Mouse (Mus musculus) midbrain, embryonic 16.5 days (tissue): ENCODE results near the gene Lgr5. TPM values are rescaled to one million over a fixed set of nuclear protein-coding genes. Genes with fewer than 3 reads are reported as not detected.

ENCODE experiments used
- ATAC-seq: fragments of 200-750 bp; cut with Nextera tagmentation; 2 replicates; pipeline ENCODE4 v1.8.0; 2017; ENCODE audit warnings: moderate TSS enrichment
- H3K27ac ChIP-seq: fragments of 300-500 bp; sonication (generic); 2 replicates; pipeline ENCODE4 v1.5.1; 2014; ENCODE audit warnings: mild to moderate bottlenecking, low read length, mixed read lengths
- H3K27me3 ChIP-seq: fragments of 300-500 bp; sonication (generic); 2 replicates; pipeline ENCODE4 v1.6.1; 2014; ENCODE audit warnings: low read depth, low read length, mixed read lengths; ENCODE audit not compliant: control insufficient read depth, insufficient read depth
- H3K36me3 ChIP-seq: fragments of 300-500 bp; sonication (generic); 2 replicates; pipeline ENCODE4 v1.6.1; 2014; ENCODE audit warnings: mild to moderate bottlenecking, low read length, moderate library complexity, mixed read lengths; ENCODE audit not compliant: control insufficient read depth, insufficient read depth
- H3K4me1 ChIP-seq: fragments of 300-500 bp; sonication (generic); 2 replicates; pipeline ENCODE4 v1.6.1; 2014; ENCODE audit warnings: mild to moderate bottlenecking, low read length, mixed read lengths; ENCODE audit not compliant: control insufficient read depth, insufficient read depth
- H3K4me2 ChIP-seq: fragments of 300-500 bp; sonication (generic); 2 replicates; pipeline ENCODE4 v1.6.1; 2014; ENCODE audit warnings: mild to moderate bottlenecking, low read length, mixed read lengths
- H3K4me3 ChIP-seq: fragments of 300-500 bp; sonication (generic); 2 replicates; pipeline ENCODE4 v1.5.1; 2014; ENCODE audit warnings: low read depth, mild to moderate bottlenecking, low read length, moderate library complexity, mixed read lengths
- H3K9ac ChIP-seq: fragments of 300-500 bp; sonication (generic); 2 replicates; pipeline ENCODE4 v1.6.1; 2014; ENCODE audit warnings: low read depth, low read length, mixed read lengths
- H3K9me3 ChIP-seq: fragments of 300-500 bp; sonication (generic); replicated peaks from 2 replicates; pipeline ENCODE4 v1.6.1; 2014; ENCODE audit warnings: mild to moderate bottlenecking, low read length, mixed read lengths; ENCODE audit not compliant: control insufficient read depth, poor library complexity, severe bottlenecking
- WGBS: fragments of 180-500 bp; shearing (Covaris S2); extraction: QIAGEN DNeasy Blood & Tissue Kit; methylation state at CpG from one replicate; pipeline ENCODE4 v1.1.7; 2014; 5-methylcytosine and 5-hydroxymethylcytosine counted together
- polyA plus RNA-seq: library from polyadenylated mRNA; unstranded; fragments of >200 nt; fragmentation: Nextera tagmentation; extraction: Ambion mirVana; gene quantifications from 2 replicates; pipeline ENCODE4 v1.2.1, GENCODE M21; 2015

Lgr5 gene
- 1.3 and 1.4 TPM in 2 replicates for polyA plus RNA-seq

DNA sequence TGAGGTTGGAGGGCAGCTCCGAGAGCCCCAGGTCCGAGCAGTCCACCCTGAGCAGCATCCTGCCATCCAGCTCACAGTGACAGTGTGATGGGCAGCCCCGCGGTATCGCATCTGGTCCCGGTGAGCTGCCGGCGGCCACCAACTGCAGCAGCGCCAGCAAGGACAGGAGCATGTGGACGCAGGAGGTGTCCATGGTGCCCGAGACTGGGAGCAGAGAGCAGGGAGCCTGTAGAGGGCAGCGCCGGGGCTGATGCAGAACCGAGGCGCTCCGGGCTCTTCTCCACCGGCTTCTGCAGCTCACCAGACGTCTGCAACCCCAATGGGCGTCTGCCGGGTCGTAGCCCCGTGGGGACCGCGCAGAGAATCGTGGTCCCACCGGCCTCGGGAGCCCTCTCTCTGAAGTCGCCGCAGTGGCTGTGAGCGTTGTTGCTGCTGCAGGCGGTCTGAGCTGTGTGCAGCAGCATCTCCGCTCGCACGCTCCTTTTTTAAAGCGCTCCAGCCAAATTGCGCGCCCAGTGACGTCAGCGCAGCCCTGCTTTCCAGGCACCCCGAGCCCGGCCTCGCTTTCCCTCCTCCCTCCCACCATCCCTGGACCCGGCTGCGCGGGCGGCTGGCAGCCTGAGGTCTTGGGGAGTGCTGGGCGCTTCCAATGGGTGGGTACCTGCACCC is at the start of gene Lgr5:
Lgr5 (minus strand) TSS at position 480 of the 669 bp plus-strand sequence.
- H3K4me2 ChIP-seq, result peak within 1 kb of the TSS; percentile 93
- H3K9me3 ChIP-seq, result no peaks in the 10 kb centered on the region
- no peaks in the 10 kb centered on the region for H3K36me3 ChIP-seq
- ATAC-seq, result peak; percentile 88
- 0% methylated on average over 47 of the region's 47 CpGs for WGBS
- H3K27me3 ChIP-seq, result peaks cover 18% of the 10 kb centered on the region
- H3K4me1 ChIP-seq, result peaks cover 18% of the 10 kb centered on the region
- peak within 1 kb of the TSS; percentile 65 for H3K9ac ChIP-seq
- H3K4me3 ChIP-seq, result peak within 1 kb of the TSS; percentile 59
- H3K27ac ChIP-seq, result no peak within 1 kb of the TSS

DNA sequence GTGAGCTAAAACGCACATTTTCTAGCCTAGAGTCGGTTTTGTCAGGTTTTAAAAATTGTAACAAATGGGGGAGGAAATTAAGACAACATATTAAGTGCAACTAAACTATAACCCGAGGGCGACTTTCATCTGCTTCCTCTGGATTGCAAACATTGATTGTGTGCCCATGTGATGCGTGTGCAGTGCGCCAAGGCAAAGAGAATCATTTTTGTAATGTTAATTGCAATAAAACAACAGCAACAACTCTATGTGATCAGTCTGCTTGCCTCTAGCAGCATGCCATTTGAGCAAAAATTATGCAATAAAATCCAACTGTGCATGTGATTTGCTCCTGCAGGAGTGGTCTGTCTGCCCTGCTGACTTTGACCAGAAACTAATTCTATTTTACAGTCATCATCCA is 39.1 kb upstream of the Lgr5 start:
- no peaks in the 10 kb centered on the region for H3K36me3 ChIP-seq
- no peak overlapping the region for H3K27ac ChIP-seq
- no peak for ATAC-seq
- 86% methylated on average over 6 of the region's 6 CpGs for WGBS
- no peak overlapping the region for H3K4me3 ChIP-seq
- no peaks in the 10 kb centered on the region for H3K27me3 ChIP-seq
- no peak overlapping the region for H3K4me2 ChIP-seq
- H3K4me1 ChIP-seq, result peaks cover 7% of the 10 kb centered on the region; the same call in 1 of the 2 replicates
- no peak overlapping the region for H3K9ac ChIP-seq
- no peaks in the 10 kb centered on the region for H3K9me3 ChIP-seq

DNA sequence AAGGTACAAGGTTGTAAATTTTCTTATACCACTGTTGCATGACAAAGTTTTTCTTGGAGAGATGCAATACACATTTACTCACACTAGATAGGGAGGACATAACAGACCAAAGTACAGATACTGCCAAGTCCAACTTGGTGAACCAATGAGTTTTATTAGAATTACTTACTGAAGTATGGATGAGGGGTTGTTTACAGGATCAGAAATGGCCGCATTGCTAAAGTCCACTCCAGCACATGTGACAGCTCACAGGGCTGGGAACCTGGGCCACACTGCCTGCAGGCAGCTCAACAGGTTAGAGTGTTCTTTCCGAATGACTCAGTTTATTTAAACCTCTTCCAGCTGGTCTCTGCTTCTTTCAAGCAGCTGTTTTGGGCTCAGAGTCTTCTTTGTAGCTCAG is 37.4 kb upstream of the Lgr5 start:
- Histone ChIP-seq H3K27ac (no peak overlapping the region), H3K9me3 (no peaks in the 10 kb centered on the region), H3K36me3 (no peaks in the 10 kb centered on the region), H3K4me1 (peaks cover 7% of the 10 kb centered on the region; the same call in 1 of the 2 replicates), H3K9ac (no peak overlapping the region), H3K27me3 (no peaks in the 10 kb centered on the region), H3K4me2 (no peak overlapping the region), H3K4me3 (no peak overlapping the region)
- no peak for ATAC-seq
- 83% methylated on average over 2 of the region's 2 CpGs for WGBS

DNA sequence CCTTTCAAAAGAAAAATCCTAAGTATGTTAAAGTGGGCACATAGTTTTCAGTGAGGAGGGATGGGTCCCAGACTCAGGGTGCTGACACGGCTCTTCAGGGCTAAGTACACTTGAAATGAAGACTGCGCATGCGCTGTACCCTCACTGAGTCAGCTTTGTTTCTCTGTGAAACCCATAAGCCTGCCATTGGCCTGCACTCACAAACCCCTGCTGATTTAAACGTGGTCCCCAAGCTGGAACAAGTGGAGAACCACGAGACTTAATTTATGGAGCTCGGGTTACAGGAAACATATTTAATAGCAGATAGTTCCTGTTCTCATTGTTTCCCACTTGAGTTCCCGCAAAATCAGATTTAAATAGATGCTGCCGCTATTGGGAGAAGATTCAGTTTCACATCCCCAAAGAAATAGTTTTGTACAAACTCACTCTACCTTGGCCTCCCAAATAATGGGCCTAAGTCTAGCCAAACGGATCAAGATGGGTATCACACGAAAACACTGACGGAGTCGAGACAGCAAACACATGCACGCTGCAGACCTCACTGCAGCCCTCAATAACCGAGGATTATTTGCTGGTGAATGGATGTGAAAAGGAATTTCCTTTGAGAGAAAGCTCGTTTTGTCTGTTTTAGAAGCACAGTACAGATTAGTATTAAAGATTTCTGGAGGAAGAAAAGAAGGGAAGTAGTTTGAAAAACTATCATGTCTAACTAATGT is 36.5 kb upstream of the Lgr5 start:
- Histone ChIP-seq H3K4me1 (peaks cover 7% of the 10 kb centered on the region; the same call in 1 of the 2 replicates), H3K36me3 (no peaks in the 10 kb centered on the region), H3K27me3 (peaks cover 3% of the 10 kb centered on the region; the same call in 1 of the 2 replicates), H3K9ac (no peak overlapping the region; the same call in 1 of the 2 replicates), H3K4me3 (peak overlapping the region; percentile 12; the same call in 1 of the 2 replicates), H3K27ac (no peak overlapping the region), H3K4me2 (peak overlapping the region; percentile 39), H3K9me3 (no peaks in the 10 kb centered on the region)
- peak; percentile 86 for ATAC-seq
- WGBS, result 27% methylated on average over 15 of the region's 15 CpGs

DNA sequence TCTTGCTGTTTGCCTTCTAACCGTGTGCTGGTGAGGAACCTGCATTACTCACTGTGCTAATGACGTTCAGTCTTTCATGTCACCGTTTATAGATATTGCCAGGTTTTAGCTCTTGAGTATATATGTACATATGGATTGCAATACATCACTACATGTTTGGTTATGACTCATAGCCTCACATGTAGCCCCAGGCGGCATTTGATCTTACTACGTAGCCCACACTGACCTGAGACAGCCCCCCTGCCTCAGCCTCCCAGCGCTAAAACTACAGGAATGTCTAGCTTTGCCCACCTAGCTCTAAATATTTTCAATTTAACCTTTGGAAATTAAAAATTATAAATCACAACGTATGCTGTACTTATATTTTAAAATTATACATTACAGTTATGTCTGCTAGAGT is 35.9 kb upstream of the Lgr5 start:
- Histone ChIP-seq H3K4me2 (no peak overlapping the region; the same call in 1 of the 2 replicates), H3K4me3 (no peak overlapping the region), H3K36me3 (no peaks in the 10 kb centered on the region), H3K4me1 (peaks cover 7% of the 10 kb centered on the region; the same call in 1 of the 2 replicates), H3K9ac (no peak overlapping the region), H3K9me3 (no peaks in the 10 kb centered on the region), H3K27me3 (peaks cover 3% of the 10 kb centered on the region; the same call in 1 of the 2 replicates), H3K27ac (no peak overlapping the region)
- ATAC-seq, result no peak
- 81% methylated on average over 7 of the region's 7 CpGs for WGBS

DNA sequence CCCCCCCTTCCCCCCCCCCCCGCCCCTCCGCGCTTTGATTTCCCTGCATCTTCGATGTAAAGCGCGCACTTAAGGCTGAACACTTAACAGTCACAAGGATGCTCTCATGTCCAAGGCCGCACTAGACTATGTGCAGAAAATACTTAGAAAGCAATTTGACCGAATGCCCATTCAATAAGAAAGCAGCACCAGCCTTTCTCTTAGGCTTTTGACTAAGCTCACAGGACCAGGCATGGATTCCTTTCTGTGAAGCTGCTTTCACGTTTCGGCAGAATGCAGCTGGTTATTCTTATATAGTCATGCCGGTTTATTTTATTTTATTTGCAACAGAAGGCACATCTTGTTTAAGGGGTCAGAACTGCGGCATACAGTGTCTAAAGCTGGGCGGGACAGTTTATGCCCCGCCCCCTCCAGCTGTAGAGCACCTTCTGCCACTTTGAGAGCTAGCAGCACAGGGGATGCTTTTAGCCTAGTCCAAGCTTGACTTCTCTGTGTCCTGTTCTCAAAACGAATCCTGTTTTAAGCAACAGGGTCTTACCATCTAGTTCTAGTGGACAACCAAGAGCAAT is 30.8 kb upstream of the Lgr5 start:
- H3K4me1 ChIP-seq, result peaks cover 6% of the 10 kb centered on the region
- peak overlapping the region; percentile 57 for H3K4me2 ChIP-seq
- peak overlapping the region; percentile 41; the same call in 1 of the 2 replicates for H3K9ac ChIP-seq
- ATAC-seq, result peak; percentile 78
- WGBS, result 19% methylated on average over 14 of the region's 15 CpGs
- peak overlapping the region; percentile 30 for H3K4me3 ChIP-seq
- H3K36me3 ChIP-seq, result no peaks in the 10 kb centered on the region
- no peaks in the 10 kb centered on the region for H3K9me3 ChIP-seq
- H3K27me3 ChIP-seq, result peaks cover 3% of the 10 kb centered on the region; the same call in 1 of the 2 replicates
- H3K27ac ChIP-seq, result no peak overlapping the region

DNA sequence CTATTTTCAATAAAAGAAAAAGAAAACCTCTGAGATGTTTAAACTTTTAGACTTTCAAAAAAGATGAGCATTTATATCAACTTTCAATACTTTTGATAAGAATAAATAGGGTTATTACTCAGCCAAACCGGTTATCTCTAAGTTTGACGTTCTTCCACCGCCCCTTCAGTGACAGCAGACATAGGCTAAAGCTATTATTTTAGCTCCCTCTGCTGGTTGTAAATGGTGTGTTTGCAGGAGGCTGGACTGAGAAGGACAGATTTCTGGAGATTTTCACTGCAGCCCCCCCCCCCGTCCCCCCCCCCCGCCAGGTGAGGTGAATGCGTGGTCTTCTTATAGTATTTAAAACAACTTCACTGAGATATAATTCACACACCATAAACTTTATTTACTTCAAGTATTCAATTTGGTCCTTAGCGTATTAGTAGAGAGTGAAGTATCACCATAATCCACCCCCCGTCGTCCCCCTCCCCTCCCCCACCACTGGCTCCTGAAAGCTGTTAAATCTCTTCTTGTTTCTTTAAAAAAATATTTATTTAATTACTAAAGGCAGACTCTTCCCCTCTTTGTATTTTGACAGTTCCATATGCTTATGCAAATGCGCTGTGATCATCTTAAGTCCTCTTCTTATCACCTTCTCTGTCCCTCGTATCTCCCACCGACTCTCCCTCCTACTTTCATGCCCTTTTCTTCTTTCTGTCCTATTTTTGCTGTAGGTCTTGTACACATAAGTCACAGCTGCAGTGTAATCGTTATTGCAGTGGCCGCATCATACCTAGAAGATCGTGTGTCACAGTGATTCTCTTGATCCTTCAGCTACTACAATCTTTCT is 30.1 kb upstream of the Lgr5 start:
- peak overlapping the region; percentile 57 for H3K4me2 ChIP-seq
- peaks cover 3% of the 10 kb centered on the region; the same call in 1 of the 2 replicates for H3K27me3 ChIP-seq
- peak overlapping the region; percentile 30 for H3K4me3 ChIP-seq
- no peak overlapping the region for H3K27ac ChIP-seq
- WGBS, result 6% methylated on average over 13 of the region's 15 CpGs
- no peaks in the 10 kb centered on the region for H3K9me3 ChIP-seq
- ATAC-seq, result peak; percentile 91
- no peaks in the 10 kb centered on the region for H3K36me3 ChIP-seq
- H3K9ac ChIP-seq, result peak overlapping the region; percentile 41; the same call in 1 of the 2 replicates
- H3K4me1 ChIP-seq, result peaks cover 6% of the 10 kb centered on the region

DNA sequence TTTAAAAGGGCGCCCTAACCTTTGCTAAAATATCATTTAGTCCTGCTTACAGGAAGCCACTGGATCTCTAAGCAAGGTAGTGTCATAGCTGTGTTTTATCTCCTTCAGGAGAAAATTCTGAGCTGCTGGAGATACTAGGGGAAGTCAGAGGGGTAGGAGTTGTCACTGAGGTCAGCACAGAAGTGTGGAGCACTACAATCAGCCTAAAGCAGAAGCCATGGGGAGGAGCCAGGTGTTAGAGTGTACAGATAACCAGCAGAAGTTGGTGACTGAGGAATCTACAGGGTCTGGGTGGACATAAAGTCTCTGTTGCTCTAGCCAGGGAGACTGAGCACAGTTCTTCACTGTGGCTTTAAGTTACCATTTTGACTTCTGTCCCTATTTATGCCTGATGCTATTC is 8.2 kb upstream of the Lgr5 start:
- WGBS, result 97% methylated on average over 1 of the region's 1 CpGs
- Histone ChIP-seq H3K4me2 (no peak overlapping the region), H3K36me3 (no peaks in the 10 kb centered on the region), H3K27me3 (no peaks in the 10 kb centered on the region; the same call in 1 of the 2 replicates), H3K4me1 (no peaks in the 10 kb centered on the region), H3K27ac (no peak overlapping the region), H3K9me3 (no peaks in the 10 kb centered on the region), H3K9ac (no peak overlapping the region), H3K4me3 (no peak overlapping the region)
- ATAC-seq, result no peak
